Mouse (Mus musculus): ENCODE measurements around the gene Zbtb1. TPM values are rescaled to one million over a fixed set of nuclear protein-coding genes. Genes with fewer than 3 reads are reported as not detected.

The Zbtb1 gene
- total RNA-seq (2021): 1 to 10 TPM; 6.8 to 7.1 TPM
- long read RNA-seq, experiment 1, full-length matches to known transcripts: 13 of 22 reads
- long read RNA-seq, experiment 1, partial matches to known transcripts: 0 of 22 reads
- long read RNA-seq, experiment 1, other reads (novel, unspliced or antisense): 9 of 22 reads
- long read RNA-seq, experiment 2, full-length matches to known transcripts: 9 of 20 reads
- long read RNA-seq, experiment 2, partial matches to known transcripts: 2 of 20 reads
- long read RNA-seq, experiment 2, other reads (novel, unspliced or antisense): 9 of 20 reads

DNA sequence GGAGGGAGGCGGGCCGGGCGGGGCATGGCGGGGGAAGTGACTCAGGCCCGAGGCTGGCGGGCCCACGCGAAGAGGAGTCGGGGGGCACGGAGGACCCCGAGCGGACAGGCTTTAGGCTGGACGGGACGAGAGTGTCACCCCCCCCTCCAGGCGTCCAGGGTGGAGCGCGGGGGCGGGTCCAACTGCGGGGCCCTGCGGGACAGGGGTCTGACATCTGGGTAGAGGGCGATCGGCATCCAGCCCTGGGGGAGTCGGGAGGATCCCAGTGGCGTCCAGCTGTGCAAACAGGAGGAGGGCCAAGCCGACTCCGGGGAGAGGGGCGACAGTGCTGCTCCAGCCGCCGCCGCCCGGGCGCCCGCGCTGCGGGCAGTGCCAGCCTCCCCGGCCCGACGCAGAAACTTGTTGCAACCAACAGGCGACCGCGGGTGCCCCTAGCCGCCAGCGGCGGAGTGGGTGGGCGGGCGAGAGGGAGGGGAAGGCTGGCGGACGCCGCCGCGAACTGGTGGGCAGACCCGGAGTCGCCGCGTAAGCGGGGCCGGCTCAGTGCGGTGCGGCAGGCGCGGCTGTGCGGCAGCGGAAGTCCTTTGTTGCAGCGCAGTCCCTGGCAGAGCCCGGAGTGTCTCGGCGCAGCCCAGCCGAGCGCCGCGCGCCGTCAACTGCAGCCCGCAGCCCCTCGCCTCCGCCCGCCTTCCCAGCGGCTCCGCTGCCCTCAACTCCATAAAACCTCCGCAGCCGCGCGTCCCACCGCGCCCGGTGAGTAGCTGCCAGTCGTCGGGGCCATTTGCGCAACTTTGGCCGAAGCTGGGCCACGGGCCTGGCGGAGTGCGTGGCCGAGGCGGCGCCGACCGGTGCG, at the start of gene Zbtb1:
Zbtb1 (plus strand) TSS at position 289 of the 853 bp plus-strand sequence.
- Histone ChIP-seq H3K4me3 (peak within 1 kb of the TSS; percentile 95), H3K27ac (peak within 1 kb of the TSS; percentile 98)
- intact Hi-C loops (cut with DNase I): loop anchor here (1.0 to 5.0 kb wide), 6 partner anchors 34 to 592 kb away; partner anchors contain the start of genes Hspa2 and Max
- no peak; the same call in 1 of the 2 replicates for TF ChIP-seq CTCF (IDR thresholded peaks at IDR 0.05)
- peak; percentile 80 to 84 for DNase-seq (ENCODE audit: extremely low spot score in 1 of 2, low spot score in 2 of 2)

DNA sequence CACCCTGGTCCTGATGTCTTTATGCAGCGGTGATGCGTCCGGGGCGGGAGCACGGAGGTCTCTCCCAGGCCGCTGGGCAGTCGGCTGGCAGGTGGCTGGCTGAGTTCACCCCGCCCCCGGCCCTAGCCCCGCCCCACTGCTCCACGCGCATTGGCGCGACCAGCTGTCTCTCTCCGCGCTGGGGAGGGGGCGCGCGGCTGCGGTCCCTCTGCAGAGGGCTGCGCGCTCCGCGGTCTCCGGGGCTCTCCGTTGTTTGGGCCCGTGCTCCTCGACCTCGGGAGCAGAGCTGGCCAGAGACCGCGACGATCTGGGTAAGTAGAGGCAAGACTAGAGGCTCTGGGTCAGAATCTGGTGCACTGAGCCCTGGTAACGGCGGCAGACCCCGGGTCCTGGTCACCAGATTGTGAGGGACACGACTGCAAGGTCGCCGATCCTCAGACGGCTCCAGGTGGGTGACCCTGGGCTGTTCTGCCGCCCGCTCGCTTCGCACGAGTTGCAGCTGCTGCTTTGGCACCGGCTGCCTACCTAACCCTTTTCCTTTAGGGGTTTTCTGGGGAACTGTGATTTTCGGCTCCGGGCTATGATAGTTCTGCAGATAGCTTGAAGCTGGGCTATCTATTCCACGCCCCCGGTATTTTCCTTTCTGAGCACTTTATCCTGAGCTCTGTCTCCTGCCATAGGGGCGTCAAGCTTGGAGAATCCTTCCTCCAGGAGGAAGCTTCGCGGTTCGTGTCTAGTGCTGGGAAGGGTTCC, 45.2 kb upstream of the Zbtb1 start, which contains the start of gene Akap5:
Akap5 (plus strand) TSS at position 213 of the 753 bp plus-strand sequence.
- intact Hi-C loops (cut with DNase I): loop anchor here (5.0 kb wide), 1 partner anchor 43 kb away; no protein-coding TSS in a partner anchor
- TF ChIP-seq CTCF (IDR thresholded peaks at IDR 0.05): no peak

DNA sequence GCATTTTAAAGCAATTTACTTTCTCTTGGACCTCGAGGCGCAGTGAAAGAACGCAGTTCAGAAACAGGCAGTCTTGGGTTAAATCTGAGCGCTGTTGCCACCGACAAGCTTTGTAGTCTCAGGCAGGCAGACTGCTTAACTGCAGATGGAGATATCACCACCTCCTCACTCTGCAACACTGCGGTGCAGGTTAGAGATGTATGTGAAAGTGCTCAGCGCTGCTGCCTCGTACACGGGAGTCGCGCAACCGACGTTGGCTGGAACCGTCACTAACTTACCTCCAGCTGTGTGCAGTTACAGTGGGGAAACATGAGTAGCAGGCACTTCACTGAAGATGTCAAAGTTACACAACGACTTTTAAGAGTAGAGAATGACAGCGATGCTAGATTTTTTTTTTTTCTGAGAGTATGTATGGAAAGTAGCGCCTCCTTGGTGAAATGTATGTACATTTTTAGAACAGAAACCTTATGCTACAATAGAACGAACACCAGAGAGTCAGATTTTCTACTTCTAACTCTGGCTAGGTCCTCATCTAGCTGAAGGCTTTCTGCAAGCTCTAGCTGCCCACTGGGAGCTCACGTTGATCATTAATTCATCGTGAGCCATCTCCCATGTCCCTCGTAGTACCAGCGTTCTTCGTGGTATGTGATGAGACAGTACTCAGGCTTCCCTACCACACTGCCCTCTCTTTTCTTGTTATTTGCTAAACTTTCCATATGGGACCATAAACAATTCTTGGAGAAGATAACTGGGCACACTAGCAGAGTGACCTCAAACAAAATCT, 43.4 kb upstream of the Zbtb1 start:
- peak; percentile 54 for DNase-seq (ENCODE audit: extremely low spot score in 1 of 2, low spot score in 2 of 2)
- no peak; the same call in 1 of the 2 replicates for TF ChIP-seq CTCF (IDR thresholded peaks at IDR 0.05)
- Histone ChIP-seq H3K27ac (peak overlapping the region; percentile 94), H3K4me3 (peak overlapping the region; percentile 70)
- intact Hi-C loops (cut with DNase I): loop anchor here (5.0 kb wide), 1 partner anchor 44 kb away; no protein-coding TSS in a partner anchor

More for the DNA sequence above, 45.2 kb upstream of the Zbtb1 start, which contains the start of gene Akap5:
- peak within 1 kb of the TSS; percentile 94 for H3K27ac ChIP-seq
- DNase-seq (ENCODE audit: extremely low spot score in 1 of 2, low spot score in 2 of 2): peak; percentile 78
- H3K4me3 ChIP-seq: peak within 1 kb of the TSS; percentile 70

DNA sequence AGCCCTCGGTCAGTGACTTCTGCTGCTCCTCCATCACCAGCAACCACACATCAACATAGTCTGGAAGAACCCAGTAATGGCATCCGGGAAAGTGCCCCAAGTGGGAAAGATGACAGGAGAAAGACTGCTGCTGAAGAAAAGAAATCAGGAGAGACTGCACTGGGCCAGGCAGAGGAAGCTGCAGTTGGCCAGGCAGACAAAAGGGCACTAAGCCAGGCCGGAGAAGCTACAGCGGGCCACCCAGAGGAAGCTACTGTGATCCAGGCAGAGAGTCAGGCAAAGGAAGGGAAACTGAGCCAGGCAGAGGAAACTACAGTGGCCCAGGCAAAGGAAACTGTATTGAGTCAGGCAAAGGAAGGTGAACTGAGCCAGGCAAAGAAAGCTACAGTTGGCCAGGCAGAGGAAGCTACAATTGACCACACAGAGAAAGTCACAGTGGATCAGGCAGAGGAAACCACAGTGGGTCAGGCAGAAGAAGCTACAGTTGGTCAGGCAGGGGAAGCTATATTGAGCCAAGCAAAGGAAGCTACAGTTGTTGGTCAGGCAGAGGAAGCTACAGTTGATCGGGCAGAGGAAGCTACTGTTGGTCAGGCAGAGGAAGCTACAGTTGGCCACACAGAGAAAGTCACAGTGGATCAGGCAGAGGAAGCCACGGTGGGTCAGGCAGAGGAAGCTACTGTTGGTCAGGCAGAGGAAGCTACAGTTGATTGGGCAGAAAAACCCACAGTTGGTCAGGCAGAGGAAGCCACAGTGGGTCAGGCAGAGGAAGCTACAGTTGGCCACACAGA, 41.3 kb upstream of the Zbtb1 start:
- DNase-seq (ENCODE audit: extremely low spot score in 1 of 2, low spot score in 2 of 2): no peak
- intact Hi-C loops (cut with DNase I): loop anchor here (5.0 kb wide), 1 partner anchor 46 kb away; no protein-coding TSS in a partner anchor
- TF ChIP-seq CTCF (IDR thresholded peaks at IDR 0.05): no peak
- H3K4me3 ChIP-seq: no peak overlapping the region
- H3K27ac ChIP-seq: no peak overlapping the region

DNA sequence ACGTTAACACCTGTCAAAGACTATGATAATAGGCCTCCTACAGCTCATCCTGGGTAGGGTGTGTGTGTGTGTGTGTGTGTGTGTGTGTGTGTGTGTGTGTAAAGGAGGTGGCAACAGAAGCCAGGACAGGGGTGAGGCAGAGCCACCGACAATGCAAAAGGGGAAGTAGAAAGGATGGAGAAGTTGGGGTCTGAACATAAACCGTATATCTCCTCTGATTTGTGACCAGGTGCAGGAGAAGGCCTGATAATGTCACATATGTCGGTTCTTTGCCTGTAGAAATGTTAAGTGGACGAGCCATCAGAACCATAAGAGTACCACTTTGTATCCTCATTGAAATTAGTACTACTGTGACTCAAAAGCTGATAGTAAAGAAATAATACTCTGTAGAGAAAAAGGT, 36.4 kb upstream of the Zbtb1 start:
- TF ChIP-seq CTCF (IDR thresholded peaks at IDR 0.05): no peak
- no peak for DNase-seq (ENCODE audit: extremely low spot score in 1 of 2, low spot score in 2 of 2)
- intact Hi-C loops (cut with DNase I): no loop called here

DNA sequence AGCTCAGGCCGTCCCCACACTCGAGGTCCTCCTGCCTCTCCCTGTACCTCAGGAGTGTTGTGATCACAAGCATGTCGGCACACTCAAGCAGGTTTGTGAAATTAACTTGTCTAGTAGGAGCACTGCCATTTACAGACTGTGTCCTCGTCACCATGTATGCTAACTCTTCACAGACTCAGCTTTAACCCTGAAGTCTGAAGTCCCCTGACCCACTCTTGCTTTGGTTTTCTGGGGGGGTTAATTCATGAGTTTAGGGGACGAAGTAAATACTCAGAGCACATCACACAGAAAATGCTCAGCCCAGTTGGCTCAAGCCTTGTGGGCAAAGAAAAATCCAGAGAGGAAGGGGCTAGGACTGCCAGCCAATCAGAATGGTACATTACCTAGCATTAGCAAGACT, 34.4 kb upstream of the Zbtb1 start:
- no peak for DNase-seq (ENCODE audit: extremely low spot score in 1 of 2, low spot score in 2 of 2)
- intact Hi-C loops (cut with DNase I): no loop called here
- no peak for TF ChIP-seq CTCF (IDR thresholded peaks at IDR 0.05)

More for the DNA sequence above, 36.4 kb upstream of the Zbtb1 start:
- Histone ChIP-seq H3K4me3 (no peak overlapping the region), H3K27ac (no peak overlapping the region)

DNA sequence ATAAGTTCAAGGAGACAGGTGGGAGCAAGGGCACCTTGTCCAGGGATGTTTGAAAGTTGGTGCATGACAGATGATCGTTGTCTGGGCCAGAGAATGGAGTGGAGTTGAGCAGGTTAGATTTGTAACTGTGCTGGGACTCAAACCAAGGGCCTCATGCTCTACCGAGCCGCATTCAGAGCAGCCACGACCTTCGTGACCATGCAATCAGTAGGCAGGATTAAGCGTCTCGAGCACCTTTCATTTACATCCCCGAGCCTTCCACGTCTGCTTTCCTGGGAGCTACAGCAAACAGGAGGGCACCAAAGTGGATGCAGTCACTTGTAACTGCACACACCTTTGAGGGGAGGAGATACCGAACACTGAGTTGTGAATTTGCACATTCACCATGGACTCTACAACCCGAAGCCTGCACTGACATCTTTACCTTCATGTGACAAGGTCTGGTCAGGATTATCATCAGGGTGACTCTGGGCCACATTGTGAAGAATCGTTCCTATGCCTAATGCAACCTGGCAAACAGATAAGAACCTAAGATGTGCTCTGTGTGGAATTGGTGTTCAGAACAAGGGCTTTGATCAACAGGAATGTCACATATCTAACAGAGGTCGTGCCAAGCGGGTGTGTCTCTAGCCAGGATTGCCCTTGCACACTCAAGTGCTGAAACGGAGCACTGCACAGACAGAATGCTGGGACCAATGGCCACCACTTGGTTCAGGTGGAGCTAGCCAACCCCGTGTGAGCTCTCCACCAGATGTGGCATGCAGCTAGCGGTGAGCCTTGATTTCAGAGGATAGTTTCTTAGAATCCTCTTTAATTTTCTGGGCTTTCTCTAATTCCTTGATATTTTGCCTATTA, 33.7 kb upstream of the Zbtb1 start:
- no peak overlapping the region for H3K4me3 ChIP-seq
- DNase-seq (ENCODE audit: extremely low spot score in 1 of 2, low spot score in 2 of 2): no peak
- TF ChIP-seq CTCF (IDR thresholded peaks at IDR 0.05): no peak
- H3K27ac ChIP-seq: no peak overlapping the region
- intact Hi-C loops (cut with DNase I): no loop called here

More for the DNA sequence above, 34.4 kb upstream of the Zbtb1 start:
- Histone ChIP-seq H3K4me3 (no peak overlapping the region), H3K27ac (no peak overlapping the region)

DNA sequence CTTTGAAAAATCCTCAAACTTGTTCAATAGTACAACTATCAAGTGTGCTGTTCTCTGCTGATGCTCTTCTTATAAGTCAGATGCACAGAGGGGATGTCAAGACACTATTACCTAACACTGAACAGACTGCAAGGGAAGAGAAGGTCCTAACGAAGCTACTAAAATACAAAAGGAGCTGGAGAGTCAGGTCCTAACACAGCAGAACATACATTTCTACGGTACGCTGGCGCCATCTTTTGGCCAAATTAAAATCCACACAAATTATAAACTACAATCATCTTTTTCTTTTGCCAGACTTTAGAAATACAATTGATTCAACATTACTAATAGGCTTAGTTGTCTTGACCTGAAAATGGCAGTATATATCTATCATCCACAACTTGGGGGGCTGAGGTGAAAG, 29.0 kb upstream of the Zbtb1 start:
- TF ChIP-seq CTCF (IDR thresholded peaks at IDR 0.05): peak; percentile 82
- DNase-seq (ENCODE audit: extremely low spot score in 1 of 2, low spot score in 2 of 2): peak; percentile 53 to 55
- intact Hi-C loops (cut with DNase I): loop anchor here (2.0 to 5.0 kb wide), 4 partner anchors 48 to 554 kb away; no protein-coding TSS in a partner anchor
- no peak overlapping the region for H3K27ac ChIP-seq
- H3K4me3 ChIP-seq: no peak overlapping the region

DNA sequence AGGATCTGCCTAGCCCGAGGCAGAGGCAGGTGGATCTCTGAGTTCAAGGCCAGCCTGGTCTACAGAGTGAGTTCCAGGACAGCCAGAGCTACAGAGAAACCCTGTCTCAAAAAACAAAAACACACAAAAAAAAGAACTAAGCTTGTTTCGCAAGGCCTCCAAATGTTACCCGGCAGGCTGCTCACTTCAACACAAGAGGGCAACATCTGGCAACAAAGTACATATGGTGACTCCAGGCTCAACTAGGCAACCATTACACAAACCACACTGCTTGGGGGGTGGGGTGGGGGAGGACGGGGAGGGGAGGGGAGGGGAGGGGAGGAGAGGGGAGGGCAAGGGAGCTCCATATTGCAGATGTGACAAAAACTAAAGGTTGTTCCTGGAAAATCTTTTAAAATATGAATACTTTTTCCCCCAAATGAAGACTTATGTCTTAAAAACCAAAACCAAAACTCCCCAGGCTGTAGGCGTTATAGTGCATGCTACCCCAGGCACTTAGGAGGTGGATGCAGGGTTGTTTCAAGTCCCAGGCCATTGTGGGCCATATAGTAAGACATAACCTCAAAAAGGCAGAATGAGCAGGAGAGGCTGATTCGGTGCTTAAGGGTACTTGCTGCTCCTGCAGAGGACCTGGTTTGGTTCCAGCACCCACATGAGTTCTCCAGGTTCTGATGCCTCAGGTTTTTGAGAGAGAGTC, 24.2 kb upstream of the Zbtb1 start:
- peak; percentile 8; the same call in 1 of the 2 replicates for TF ChIP-seq CTCF (IDR thresholded peaks at IDR 0.05)

More for the DNA sequence above, 24.2 kb upstream of the Zbtb1 start:
- H3K27ac ChIP-seq: no peak overlapping the region
- intact Hi-C loops (cut with DNase I): no loop called here
- no peak overlapping the region for H3K4me3 ChIP-seq
- no peak for DNase-seq (ENCODE audit: extremely low spot score in 1 of 2, low spot score in 2 of 2)

Data from left cerebral cortex, adult 2 months (tissue).